Mouse (Mus musculus) MEL (cell line): ENCODE results near the gene Rcn2. TPM values are rescaled to one million over a fixed set of nuclear protein-coding genes. Genes with fewer than 3 reads are reported as not detected.

ENCODE experiments used
- DNase-seq: peaks from one replicate; pipeline ENCODE4 v3.0.0; 2011; ENCODE audit warnings: low read depth, low spot score
- H3K27ac ChIP-seq: 2 replicates; pipeline ENCODE4 v1.5.1; 2012; ENCODE audit warnings: low read depth, mild to moderate bottlenecking, control low read depth, low read length, moderate library complexity; ENCODE audit not compliant: control insufficient read depth
- H3K27me3 ChIP-seq, 2 experiments: fragments of 150-350 bp in 1 of 2; sonication (generic) in 1 of 2; 2 replicates each; pipeline ENCODE4 v1.6.1; 2012; ENCODE audit warnings: low read length in 2 of 2, mild to moderate bottlenecking in 2 of 2, improper control_type of control experiment in 1 of 2, moderate library complexity in 1 of 2; ENCODE audit not compliant: insufficient read depth in 2 of 2, control insufficient read depth in 1 of 2
- H3K36me3 ChIP-seq, 2 experiments: 2 replicates each; pipeline ENCODE4 v1.6.1; 2012 to 2014; ENCODE audit warnings: low read length in 2 of 2, improper control_type of control experiment in 1 of 2, inconsistent platforms in 1 of 2, mild to moderate bottlenecking in 1 of 2; ENCODE audit not compliant: insufficient read depth in 2 of 2, control insufficient read depth in 1 of 2
- H3K4me1 ChIP-seq, 2 experiments: fragments of 150-350 bp in 1 of 2; sonication (generic) in 1 of 2; 2 replicates each; pipeline ENCODE4 v1.6.1; 2012; ENCODE audit warnings: low read length in 2 of 2, improper control_type of control experiment in 1 of 2, mild to moderate bottlenecking in 1 of 2; ENCODE audit not compliant: insufficient read depth in 2 of 2, control insufficient read depth in 1 of 2
- H3K4me3 ChIP-seq, 2 experiments: fragments of 150-350 bp in 1 of 2; sonication (generic) in 1 of 2; 2 replicates each; pipeline ENCODE4 v1.5.1; 2012; ENCODE audit warnings: low read depth in 2 of 2, low read length in 2 of 2, mild to moderate bottlenecking in 2 of 2, moderate library complexity in 2 of 2, control low read depth in 1 of 2, improper control_type of control experiment in 1 of 2; ENCODE audit not compliant: control insufficient read depth in 1 of 2, insufficient read depth in 1 of 2
- H3K79me2 ChIP-seq: 2 replicates; pipeline ENCODE4 v1.6.1; 2012; ENCODE audit warnings: mild to moderate bottlenecking, low read length, moderate library complexity; ENCODE audit not compliant: control insufficient read depth, poor library complexity, insufficient read depth
- H3K9ac ChIP-seq: 2 replicates; pipeline ENCODE4 v1.6.1; 2012; ENCODE audit warnings: low read depth, mild to moderate bottlenecking, control low read depth, low read length, moderate library complexity; ENCODE audit not compliant: control insufficient read depth, poor library complexity, severe bottlenecking
- H3K9me3 ChIP-seq: fragments of 150-350 bp; sonication (generic); replicated peaks from 2 replicates; pipeline ENCODE4 v1.6.1; 2012; ENCODE audit warnings: mild to moderate bottlenecking, low read length, improper control_type of control experiment, moderate library complexity; ENCODE audit not compliant: insufficient read depth
- CHD1 ChIP-seq: IDR thresholded peaks from 2 replicates; pipeline ENCODE4 v1.6.1; 2012; ENCODE audit warnings: low read depth, mild to moderate bottlenecking, inconsistent platforms, low read length, improper control_type of control experiment
- E2F4 ChIP-seq: IDR thresholded peaks from 2 replicates; pipeline ENCODE4 v1.6.1; 2011; ENCODE audit warnings: low read depth, low read length, improper control_type of control experiment, borderline replicate concordance
- ELF1 ChIP-seq: IDR thresholded peaks from 2 replicates; pipeline ENCODE4 v1.6.1; 2014; ENCODE audit warnings: low read depth, mild to moderate bottlenecking, inconsistent platforms, low read length, improper control_type of control experiment, moderate library complexity
- ETS1 ChIP-seq: IDR thresholded peaks from 2 replicates; pipeline ENCODE4 v1.6.1; 2012; ENCODE audit warnings: low read depth, mild to moderate bottlenecking, inconsistent platforms, low read length, improper control_type of control experiment, moderate library complexity
- HCFC1 ChIP-seq: IDR thresholded peaks from 2 replicates; pipeline ENCODE4 v1.6.1; 2012; ENCODE audit warnings: low read depth, mild to moderate bottlenecking, inconsistent platforms, low read length, improper control_type of control experiment, moderate library complexity
- KAT2A ChIP-seq: conservative IDR thresholded peaks from 2 replicates; pipeline ENCODE4 v1.6.1; 2012; ENCODE audit warnings: low read depth, low read length, improper control_type of control experiment, inconsistent platforms
- MAFK ChIP-seq: IDR thresholded peaks from 2 replicates; pipeline ENCODE4 v1.6.1; 2011; ENCODE audit warnings: low read depth, mild to moderate bottlenecking, low read length, improper control_type of control experiment, borderline replicate concordance
- MYB ChIP-seq: IDR thresholded peaks from 2 replicates; pipeline ENCODE4 v1.6.1; 2011; ENCODE audit warnings: mild to moderate bottlenecking, low read depth, low read length, improper control_type of control experiment
- NELFE ChIP-seq: IDR thresholded peaks from 2 replicates; pipeline ENCODE4 v1.6.1; 2011; ENCODE audit warnings: low read depth, low read length, improper control_type of control experiment
- POLR2AphosphoS2 ChIP-seq: IDR thresholded peaks from 2 replicates; pipeline ENCODE4 v1.6.1; 2011; ENCODE audit warnings: low read length, improper control_type of control experiment
- POLR2AphosphoS5 ChIP-seq: IDR thresholded peaks from 2 replicates; pipeline ENCODE4 v1.6.1; 2012; ENCODE audit warnings: low read depth, borderline replicate concordance, mild to moderate bottlenecking, inconsistent platforms, low read length, moderate library complexity, mixed read lengths
- RCOR1 ChIP-seq: IDR thresholded peaks from 2 replicates; pipeline ENCODE4 v1.6.1; 2012; ENCODE audit warnings: low read depth, mild to moderate bottlenecking, inconsistent platforms, low read length, improper control_type of control experiment
- SIN3A ChIP-seq: IDR thresholded peaks from 2 replicates; pipeline ENCODE4 v1.6.1; 2012; ENCODE audit warnings: low read length, improper control_type of control experiment, inconsistent platforms
- TCF12 ChIP-seq: IDR thresholded peaks from 2 replicates; pipeline ENCODE4 v1.6.1; 2014; ENCODE audit warnings: low read depth, mild to moderate bottlenecking, inconsistent platforms, low read length, improper control_type of control experiment, moderate library complexity
- UBTF ChIP-seq: IDR thresholded peaks from 2 replicates; pipeline ENCODE4 v1.6.1; 2012; ENCODE audit warnings: low read depth, mild to moderate bottlenecking, inconsistent platforms, low read length, improper control_type of control experiment, moderate library complexity, borderline replicate concordance; ENCODE audit not compliant: insufficient read depth
- USF2 ChIP-seq, 2 experiments: IDR thresholded peaks; 2 replicates each; pipeline ENCODE4 v1.6.1; 2011 to 2012; ENCODE audit warnings: improper control_type of control experiment in 2 of 2, low read length in 2 of 2, borderline replicate concordance in 1 of 2, inconsistent platforms in 1 of 2, low read depth in 1 of 2, mild to moderate bottlenecking in 1 of 2; ENCODE audit not compliant: insufficient read depth in 1 of 2
- ZC3H11A ChIP-seq: IDR thresholded peaks from 2 replicates; pipeline ENCODE4 v1.6.1; 2012; ENCODE audit warnings: low read depth, mild to moderate bottlenecking, inconsistent platforms, low read length, improper control_type of control experiment
- ZNF384 ChIP-seq: IDR thresholded peaks from 2 replicates; pipeline ENCODE4 v1.6.1; 2012; ENCODE audit warnings: low read depth, mild to moderate bottlenecking, inconsistent platforms, low read length, improper control_type of control experiment
- polyA plus RNA-seq, 2 experiments: library from polyadenylated mRNA; stranded (reverse) in 1 of 2; unstranded in 1 of 2; fragments of >175 nt in 1 of 2; fragments of >200 nt in 1 of 2; gene quantifications; 2 replicates each; pipeline versions ENCODE4 v1.2.1 to v1.2.4; 2012; ENCODE audit warnings: low replicate concordance in 2 of 2, low read depth in 1 of 2; ENCODE audit not compliant: insufficient read length in 2 of 2, insufficient read depth in 1 of 2, missing spikeins in 1 of 2
- total RNA-seq: library from RNA; depleted of rRNA; stranded (reverse); fragments of 300-350 nt; gene quantifications from 2 replicates; pipeline ENCODE4 v1.2.3, GENCODE M21; 2012

Gene Rcn2
- total and polyA plus RNA-seq, 3 experiments: 16.9 to 28.6 TPM; not detected in 1

DNA sequence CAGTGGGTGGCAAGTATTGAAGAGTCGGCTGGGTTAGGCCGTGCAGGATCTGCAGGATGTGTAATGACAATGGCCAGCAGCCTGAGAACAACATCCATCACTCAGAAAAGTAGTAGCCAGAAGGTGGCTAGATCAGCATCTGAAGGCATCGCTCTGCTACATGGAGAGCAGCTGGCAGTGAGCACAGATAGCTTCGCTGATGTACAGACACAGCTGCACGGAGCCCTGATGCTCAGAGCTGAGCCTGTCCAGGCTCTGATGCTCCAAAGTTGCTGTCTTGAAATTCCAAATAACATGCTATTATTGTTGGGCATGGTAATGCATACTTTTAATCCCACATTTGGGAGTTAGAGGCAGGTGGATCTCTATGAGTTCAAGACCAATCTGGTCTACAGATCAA lies 44.9 kb downstream of the Rcn2 start:
- Histone ChIP-seq H3K27ac (no peak overlapping the region), H3K9ac (no peak overlapping the region), H3K79me2 (no peaks in the 10 kb centered on the region), H3K27me3 (no peaks in the 10 kb centered on the region), H3K9me3 (no peaks in the 10 kb centered on the region), H3K4me3 (no peak overlapping the region), H3K36me3 (no peaks in the 10 kb centered on the region), H3K4me1 (no peaks in the 10 kb centered on the region)
- TF ChIP-seq ELF1: no peak
- DNase-seq: no peak

DNA sequence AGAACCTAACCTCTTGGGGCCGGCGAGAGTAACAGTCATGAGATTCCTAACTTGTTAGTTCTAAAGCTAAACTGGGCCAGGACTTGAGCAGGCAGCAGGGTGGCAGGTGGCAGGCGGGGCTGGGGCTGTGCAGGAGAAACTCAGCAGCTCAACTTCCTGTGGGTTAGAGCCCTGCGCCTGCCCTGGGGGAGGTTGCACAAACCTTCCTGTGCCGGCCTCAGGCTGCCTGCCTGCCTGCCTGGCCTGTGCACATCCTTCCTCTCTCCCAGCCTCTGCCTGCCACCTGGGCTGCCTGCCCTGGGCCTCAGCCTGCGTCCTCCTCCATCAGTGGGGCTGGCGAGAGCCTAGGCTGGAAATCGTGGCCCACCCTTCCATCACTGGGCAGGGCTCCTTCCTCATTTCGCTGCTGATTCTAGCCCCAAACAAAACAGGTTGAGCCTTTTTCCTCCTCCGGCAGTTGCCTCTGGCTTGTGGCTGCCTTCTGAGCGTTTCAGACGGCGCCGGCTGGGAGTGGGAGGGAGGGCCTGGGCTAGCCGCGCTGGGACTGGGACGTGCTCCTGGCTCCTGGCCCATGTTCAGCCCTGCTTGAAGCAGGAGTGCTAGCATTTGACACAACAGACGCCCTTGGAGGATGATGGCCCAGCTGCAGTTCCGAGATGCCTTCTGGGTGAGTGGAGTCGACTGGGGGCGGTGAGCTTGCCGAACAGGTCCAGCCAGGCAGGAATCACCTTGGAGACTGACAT lies 48.3 kb downstream of the Rcn2 start, which contains the start of gene Pstpip1:
TSS of gene Pstpip1 (plus strand) at position 185 of the 743 bp plus-strand sequence.
- Histone ChIP-seq H3K27me3 (no peaks in the 10 kb centered on the region), H3K9ac (no peak within 1 kb of the TSS)
- no peak for TF ChIP-seq POLR2AphosphoS5
- TF ChIP-seq HCFC1: no peak
- TF ChIP-seq ETS1: no peak
- no peak for TF ChIP-seq UBTF
- no peak for TF ChIP-seq KAT2A
- no peak for TF ChIP-seq POLR2AphosphoS2
- TF ChIP-seq NELFE: no peak
- TF ChIP-seq MAFK: no peak
- no peak for TF ChIP-seq CHD1
- TF ChIP-seq MYB: no peak
- no peak for TF ChIP-seq USF2 (IDR thresholded peaks at IDR 0.05; ENCODE audit: borderline replicate concordance in 1 of 2, insufficient read depth in 1 of 2, low read depth in 1 of 2, low read length in 2 of 2)
- no peak for TF ChIP-seq RCOR1
- no peak for TF ChIP-seq TCF12
- no peak for TF ChIP-seq E2F4
- no peak for TF ChIP-seq ZC3H11A
- no peak for TF ChIP-seq SIN3A
- TF ChIP-seq ZNF384: no peak

More for the DNA sequence above, 48.3 kb downstream of the Rcn2 start, which contains the start of gene Pstpip1:
- no peak for DNase-seq
- Histone ChIP-seq H3K9me3 (no peaks in the 10 kb centered on the region), H3K79me2 (no peaks in the 10 kb centered on the region), H3K27ac (no peak within 1 kb of the TSS), H3K4me1 (no peaks in the 10 kb centered on the region), H3K4me3 (no peak within 1 kb of the TSS), H3K36me3 (no peaks in the 10 kb centered on the region)
